15 mouse cellular contexts compared by ENCODE assay signal in genomic region chrX:99560699-99561098, GRCm38 (mm10).
A peak's percentile ranks its signal among the peaks of the same experiment; 100 is the strongest.
DNase-seq lines count a peak whose midpoint lies in the region; TF ChIP-seq lines count a peak whose summit lies in the region.
"Had no signal": no experiment of that assay in that cellular context is flagged by ENCODE, and none has a peak within 500 bp of the region (broad histone marks: within the 10 kb centered on the region; RNA-seq: fewer than 3 reads in every experiment).

No protein-coding gene starts in this region.

- H3K27ac ChIP-seq in heart, embryonic 10.5 days: no peak overlapping the region
- H3K27ac ChIP-seq: embryonic facial prominence, embryonic 13.5 days; liver, embryonic 14.5 days; midbrain, embryonic 12.5 days; neural tube, embryonic 12.5 days had no signal

- no peak for TF ChIP-seq CTCF in lung, adult 2 months (IDR thresholded peaks at IDR 0.05; ENCODE audit: insufficient read depth, low read length)

- peak; percentile 40 for DNase-seq in adrenal gland, adult 2 months
- no peak for DNase-seq in adrenal gland, postnatal 4 days (ENCODE audit: low spot score in 2 of 2)
- DNase-seq in heart, postnatal 4 days: peak; percentile 38
- DNase-seq in heart, embryonic 10.5 days (ENCODE audit: low spot score): no peak
- DNase-seq in adipocyte (ENCODE audit: low spot score): peak; percentile 48
- peak; percentile 43 for DNase-seq in lung, adult 2 months
- DNase-seq in gastrocnemius, postnatal 10 days: no peak
- no peak for DNase-seq in yolk sac, embryonic 10.5 days (ENCODE audit: low spot score)
- DNase-seq: cerebellum, adult 9-11 months; kidney, adult 9 months; thymus, adult 18-20 months had no signal

- H3K4me3 ChIP-seq in heart, embryonic 10.5 days: no peak overlapping the region
- H3K4me3 ChIP-seq in lung, adult 2 months (replicated peaks; ENCODE audit: extremely low read depth, low read depth, low read length): no peak overlapping the region
- H3K4me3 ChIP-seq: embryonic facial prominence, embryonic 13.5 days; midbrain, embryonic 12.5 days; neural tube, embryonic 12.5 days had no signal

- peaks cover 85% of the 10 kb centered on the region for H3K27me3 ChIP-seq in heart, embryonic 10.5 days (ENCODE audit: insufficient read depth, poor library complexity, severe bottlenecking)

- no peak for TF ChIP-seq POLR2A in lung, adult 2 months (IDR thresholded peaks at IDR 0.05; ENCODE audit: borderline replicate concordance, extremely low read depth, low read depth, low read length)

- WGBS in heart, embryonic 10.5 days: 63% methylated on average over 2 of the region's 2 CpGs
- 58% methylated on average over 2 of the region's 2 CpGs for WGBS in lung, adult 2 months

- 0 out of 2 replicates have a peak, but pooled peaks cover 8% of the 10 kb centered on the region for H3K4me1 ChIP-seq in heart, embryonic 10.5 days
- H3K4me1 ChIP-seq in lung, adult 2 months (ENCODE audit: control insufficient read depth, insufficient read depth, low read length): no peaks in the 10 kb centered on the region

- H3K9me3 ChIP-seq in heart, embryonic 10.5 days: no peaks in the 10 kb centered on the region
- H3K9me3 ChIP-seq: embryonic facial prominence, embryonic 13.5 days; midbrain, embryonic 12.5 days; neural tube, embryonic 12.5 days had no signal

- no peaks in the 10 kb centered on the region for H3K36me3 ChIP-seq in heart, embryonic 10.5 days
- H3K36me3 ChIP-seq: embryonic facial prominence, embryonic 13.5 days; midbrain, embryonic 12.5 days; neural tube, embryonic 12.5 days had no signal

Comparison
In these comparisons a context has a peak if more than half of its experiments do, and no peak if none do; other contexts are left out.
1. DNase-seq: peak in adrenal gland, adult 2 months (single experiment), heart, postnatal 4 days (single experiment), adipocyte (single experiment) and lung, adult 2 months (single experiment); none in adrenal gland, postnatal 4 days (0 of 2), heart, embryonic 10.5 days (single experiment), gastrocnemius, postnatal 10 days (single experiment) and yolk sac, embryonic 10.5 days (single experiment).